Mouse (Mus musculus) ovary, adult 18-20 months (tissue): ENCODE measurements at regions not wholly inside any gene's neighbourhood (a gene's known extent, or its start where the extent isn't known, plus 50 kb on each side); places are given as distances from the start of the nearest gene placed in this dataset.
A peak's percentile ranks its signal among the peaks of the same experiment; 100 is the strongest.

Source experiments
- DNase-seq: peaks from one replicate; pipeline ENCODE4 v3.0.0; 2022; ENCODE audit warnings: low spot score, mixed read lengths

GRCm38 (mm10) chr13:101117311-101117710 is 284.1 kb upstream of the Slc30a5 start:
- no peak for DNase-seq

DNA sequence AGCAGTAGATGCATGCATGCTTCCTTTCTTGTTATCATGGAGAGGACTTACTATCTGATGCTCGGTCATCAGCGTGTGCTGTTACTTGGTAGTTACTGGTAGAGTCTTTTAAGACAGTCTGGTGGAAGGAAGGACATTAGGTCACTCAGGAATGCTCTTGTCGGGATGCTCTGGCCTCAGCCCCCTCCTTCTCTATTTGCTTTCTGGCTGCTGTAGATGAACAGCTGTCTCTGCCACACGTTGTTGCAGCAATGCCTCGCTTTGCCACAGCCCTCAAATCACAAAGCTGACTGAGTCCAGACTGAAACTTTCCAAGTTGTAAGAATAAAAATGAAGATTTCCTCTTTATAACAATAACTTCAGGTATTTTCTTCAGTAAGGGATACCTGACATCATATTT is 282.1 kb upstream of the Slc30a5 start:
- no peak for DNase-seq

GRCm38 (mm10) chr13:101112176-101112575 is 278.9 kb upstream of the Slc30a5 start:
- DNase-seq, result no peak

- DNase-seq, result no peak
Observed at GRCm38 (mm10) chr13:101111773-101112172, 278.5 kb upstream of the Slc30a5 start.

DNA sequence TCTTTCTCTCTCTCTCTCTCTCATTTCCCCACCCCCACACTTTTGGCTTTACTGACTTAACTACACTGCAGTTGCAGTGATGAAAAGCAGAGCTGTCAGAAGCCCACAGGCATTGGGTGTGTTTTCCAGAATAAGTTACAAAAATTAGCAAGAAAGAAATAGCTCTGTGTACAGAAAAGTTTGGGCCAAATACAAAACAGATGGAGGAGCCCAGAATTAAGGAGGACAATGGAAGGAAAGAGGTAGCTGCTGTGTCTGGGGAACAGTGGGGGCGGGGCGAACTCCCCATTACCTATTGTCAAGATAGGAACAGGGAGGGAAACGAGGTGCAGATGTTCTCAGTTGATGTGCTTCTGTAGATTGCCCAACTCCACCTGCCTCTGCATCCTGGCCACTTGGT is 267.4 kb upstream of the Slc30a5 start:
- DNase-seq, result no peak

DNA sequence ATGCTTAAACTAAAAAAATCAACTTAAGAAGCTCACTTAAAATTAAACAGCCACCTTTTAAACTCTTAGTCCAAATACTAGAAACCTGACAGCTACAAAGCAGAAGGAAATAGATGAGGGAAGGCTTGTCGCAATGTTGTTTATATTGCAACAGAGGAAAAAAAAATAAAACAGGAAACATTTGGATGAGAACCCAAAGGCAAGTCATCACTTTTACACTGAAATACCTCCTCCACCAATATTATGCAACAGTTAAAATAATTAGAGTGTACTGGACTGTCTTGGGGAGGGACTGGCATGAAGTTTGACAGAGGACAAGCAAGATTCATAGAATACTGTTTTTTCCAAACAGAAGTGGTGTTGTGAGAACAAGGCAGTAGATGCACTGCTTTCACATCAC is 263.6 kb upstream of the Slc30a5 start:
- DNase-seq, result no peak

DNA sequence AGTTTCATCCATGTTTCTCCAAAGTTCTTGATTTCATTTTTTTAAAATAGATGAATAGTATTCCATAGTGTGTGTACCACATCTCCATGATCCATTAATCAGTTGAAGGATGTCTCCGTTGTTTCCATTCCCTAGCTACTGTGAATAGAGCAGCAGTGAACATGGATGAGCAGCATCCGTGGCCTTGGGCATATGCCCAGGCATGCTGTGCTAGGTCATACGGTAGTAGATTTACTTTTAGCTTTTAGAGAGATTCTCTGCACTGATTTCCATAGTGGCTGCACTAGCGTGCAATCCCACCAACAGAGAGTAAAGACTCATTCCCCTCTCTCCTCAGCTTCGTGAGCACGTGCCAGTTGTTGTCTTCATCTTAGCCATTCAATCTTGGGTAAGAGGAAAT is 263.0 kb upstream of the Slc30a5 start:
- DNase-seq, result no peak

DNA sequence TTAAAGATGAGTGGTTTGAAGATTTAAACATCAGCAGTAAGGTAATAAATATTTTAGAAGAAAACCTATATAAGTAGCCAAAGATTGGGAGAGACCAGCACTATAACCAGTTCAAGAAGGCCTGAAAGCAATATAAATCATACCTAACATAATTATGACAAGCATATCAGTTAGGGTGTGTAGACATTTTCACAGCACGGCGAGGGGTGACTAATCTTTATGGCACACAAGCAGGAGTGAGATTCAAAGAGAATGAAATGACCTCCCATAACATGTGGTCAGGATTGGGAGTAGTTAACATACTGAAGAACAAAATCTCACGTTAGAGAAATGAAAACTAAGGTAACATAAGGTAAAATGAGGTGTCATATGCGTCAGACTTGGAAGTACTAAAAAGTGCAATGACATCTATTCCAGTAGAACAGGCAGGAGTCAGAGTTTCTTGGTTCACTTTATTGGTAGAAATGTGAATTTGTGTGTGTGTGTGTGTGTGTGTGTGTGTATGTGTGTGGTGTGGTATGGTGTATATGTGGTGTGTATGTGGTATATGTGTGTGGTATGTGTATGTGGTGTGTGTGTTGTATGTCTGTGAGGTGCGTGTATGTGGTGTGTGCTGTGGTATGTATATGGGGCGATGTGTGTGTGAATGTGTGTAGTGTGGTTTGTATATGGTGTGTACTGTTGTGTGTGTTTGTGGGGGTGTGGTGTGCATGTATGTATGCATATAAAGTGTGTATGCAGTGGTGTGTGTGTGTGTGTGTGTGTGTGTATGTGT is 262.0 kb upstream of the Slc30a5 start:
- DNase-seq, result no peak

- DNase-seq, result no peak
Observed at GRCm38 (mm10) chr13:101092743-101093131, 259.5 kb upstream of the Slc30a5 start.

DNA sequence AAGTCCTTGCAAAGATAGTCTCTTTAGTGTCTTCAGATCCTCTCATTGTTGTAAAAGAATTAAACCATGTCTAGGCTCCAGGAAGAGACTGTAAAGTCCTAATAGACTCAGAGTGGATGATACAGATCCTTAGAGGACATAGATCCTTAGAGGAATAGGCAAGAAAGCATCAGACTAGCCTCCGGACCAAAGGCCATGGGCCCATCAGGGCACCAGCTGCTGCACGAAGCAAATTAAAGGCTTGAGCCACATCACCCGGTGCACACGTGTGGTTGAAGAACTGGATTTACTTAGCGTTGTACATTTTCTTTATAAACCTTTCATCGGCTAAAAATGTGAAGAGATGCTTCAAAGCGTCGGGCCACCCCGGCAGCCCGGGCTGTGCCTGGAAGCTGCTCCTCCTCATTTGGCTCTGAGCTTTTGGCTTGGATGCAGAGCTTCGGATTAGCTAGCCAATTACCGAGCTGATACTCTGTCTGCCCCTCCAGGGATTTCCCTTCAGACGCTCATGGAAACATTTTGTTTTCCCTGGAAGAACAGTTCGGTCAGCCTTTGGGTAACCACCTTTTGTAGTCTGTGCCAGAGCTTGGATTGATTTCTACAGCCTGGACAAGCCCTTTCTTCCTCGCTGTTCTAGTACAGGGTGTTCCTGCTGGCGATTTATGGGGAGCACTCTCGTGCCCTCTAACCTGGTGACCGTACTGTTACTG is 259.0 kb upstream of the Slc30a5 start:
- peak; percentile 46 for DNase-seq

DNA sequence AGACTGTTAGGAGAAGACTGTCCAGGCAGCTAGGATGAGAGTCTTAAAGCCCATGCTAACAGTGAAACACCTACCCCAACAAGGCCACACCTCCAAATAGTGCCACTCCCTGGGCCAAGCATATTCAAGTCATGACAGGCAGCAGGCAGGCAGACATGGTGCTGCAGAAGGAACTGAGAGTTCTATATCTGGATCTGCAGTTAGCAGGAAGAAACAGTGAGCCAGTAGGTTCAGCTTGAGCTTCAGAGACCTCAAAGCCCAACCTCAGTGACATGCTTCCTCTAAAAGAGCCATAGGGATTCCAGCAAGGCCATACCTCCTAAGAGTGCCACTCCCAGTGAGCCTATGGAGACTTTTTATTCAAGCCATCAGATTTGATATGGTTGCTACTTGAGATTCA is 252.0 kb upstream of the Slc30a5 start:
- no peak for DNase-seq

DNA sequence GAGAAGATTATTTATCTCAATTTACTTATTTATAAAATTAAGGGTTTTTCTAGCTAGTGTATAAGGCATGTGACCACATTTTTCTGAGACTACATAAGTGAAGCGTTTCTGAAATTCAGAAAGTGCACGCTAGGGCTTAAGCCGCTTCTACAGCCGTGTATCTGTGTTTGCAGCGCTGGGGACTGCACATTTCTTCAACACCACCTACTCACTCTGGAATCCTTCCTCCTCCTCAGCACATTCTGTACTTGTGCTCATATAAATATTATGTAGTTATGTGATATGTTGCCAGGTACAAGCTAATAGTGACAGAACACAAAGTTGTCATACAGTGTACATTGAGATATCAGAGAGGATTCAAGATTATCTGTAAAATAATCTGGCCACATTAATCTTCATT is 251.0 kb upstream of the Slc30a5 start:
- no peak for DNase-seq

DNA sequence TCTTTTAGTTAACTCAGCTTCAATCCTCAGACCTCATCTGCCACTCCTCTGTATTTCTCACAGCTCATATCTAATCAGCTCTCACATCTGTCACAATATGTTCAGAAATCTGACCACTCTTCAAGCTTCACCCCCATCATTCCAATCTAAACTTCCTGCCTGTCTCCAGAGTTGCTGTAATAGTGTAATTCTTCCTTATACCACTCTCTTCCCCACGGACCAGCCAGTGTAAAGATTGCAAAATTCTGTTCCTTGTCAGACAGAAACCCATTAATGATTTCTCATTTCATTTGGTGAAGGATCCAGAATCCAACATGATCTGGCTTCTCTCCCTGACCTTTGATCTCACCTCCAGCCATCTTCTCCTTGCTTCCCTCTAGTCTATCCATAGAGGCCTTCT is 250.2 kb upstream of the Slc30a5 start:
- no peak for DNase-seq

GRCm38 (mm10) chr13:101068489-101068888 is 235.3 kb upstream of the Slc30a5 start:
- no peak for DNase-seq

DNA sequence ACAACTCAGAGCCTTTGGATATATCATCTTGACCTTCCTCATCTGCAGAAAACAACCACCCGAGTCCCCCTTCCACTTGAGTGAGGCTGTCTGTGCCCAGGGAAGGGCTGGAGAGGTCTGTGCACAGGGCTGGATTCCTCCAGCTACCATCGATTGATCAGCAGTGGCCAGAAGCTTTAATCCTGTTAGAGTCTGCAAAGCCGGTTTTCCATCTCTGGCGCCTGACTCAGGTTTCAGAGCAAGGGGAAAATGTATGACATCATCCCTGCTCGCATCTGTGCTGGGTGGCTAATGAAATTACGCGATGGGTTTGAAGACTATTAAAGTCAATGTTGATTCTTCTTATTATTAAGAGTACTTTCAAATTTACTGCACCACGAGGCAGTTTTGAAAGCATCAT is 229.4 kb upstream of the Slc30a5 start:
- no peak for DNase-seq

GRCm38 (mm10) chr13:101061233-101062144 is 228.3 kb upstream of the Slc30a5 start:
- no peak for DNase-seq

- DNase-seq, result no peak
Observed at GRCm38 (mm10) chr13:101049511-101049910, 216.3 kb upstream of the Slc30a5 start.

- DNase-seq, result no peak
Observed at GRCm38 (mm10) chr13:101032594-101032993, 199.4 kb upstream of the Slc30a5 start.

DNA sequence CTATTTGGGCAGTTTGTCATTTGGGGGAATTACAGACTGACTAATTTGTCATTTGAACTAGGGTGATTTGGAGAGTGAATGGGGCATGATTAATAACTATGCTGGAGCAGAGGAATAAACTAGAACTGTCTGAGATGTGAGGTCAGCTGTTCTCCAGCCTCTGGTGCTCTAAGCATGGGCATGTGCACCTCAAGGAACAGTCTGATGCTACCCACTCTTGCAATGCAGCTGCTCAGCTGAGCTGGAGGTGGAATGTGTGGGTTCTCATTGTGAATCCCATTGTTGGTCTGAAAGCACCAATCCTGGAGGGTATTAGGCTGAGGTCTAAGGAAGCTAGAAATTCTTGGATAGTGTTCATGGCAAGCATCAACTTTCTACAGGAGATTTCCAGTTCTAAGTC is 192.8 kb upstream of the Slc30a5 start:
- no peak for DNase-seq

DNA sequence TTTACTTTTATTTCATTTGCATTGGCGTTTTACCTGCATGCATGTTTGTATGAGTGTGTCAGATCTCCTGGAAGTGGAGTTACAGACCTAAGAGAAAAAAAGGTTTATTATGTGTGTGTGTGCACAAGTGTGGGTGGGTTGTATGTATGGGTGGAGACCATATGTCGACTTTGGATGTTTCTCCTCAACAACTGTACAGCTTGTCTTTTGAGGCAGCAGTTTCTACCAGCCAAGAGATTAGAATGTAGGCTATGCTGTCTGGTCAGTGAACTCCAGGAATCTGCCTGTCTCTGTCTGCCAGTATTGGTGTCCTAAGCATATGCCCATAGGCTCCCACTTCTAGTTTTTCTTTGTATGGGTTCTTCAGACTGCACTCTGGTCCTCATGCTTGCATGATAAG is 192.3 kb upstream of the Slc30a5 start:
- DNase-seq, result no peak

DNA sequence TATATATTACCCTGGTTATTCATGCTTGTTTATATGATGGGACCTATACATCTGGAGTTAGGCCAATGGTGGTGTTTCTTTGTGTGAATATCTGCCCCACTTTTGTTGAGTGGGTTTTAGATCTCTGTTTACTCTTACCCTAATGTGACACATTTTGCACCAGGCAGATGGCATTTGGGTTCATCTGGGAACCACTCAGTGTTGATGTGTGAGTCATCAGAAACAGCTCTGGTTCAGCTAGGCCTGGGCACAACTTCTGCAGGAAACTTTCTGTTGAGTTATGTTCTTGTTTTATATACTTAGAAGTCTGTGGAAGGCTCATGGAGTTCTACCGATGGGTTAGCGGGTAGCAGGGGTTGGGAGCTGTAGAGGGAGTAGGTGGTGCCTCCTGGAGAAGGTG is 191.7 kb upstream of the Slc30a5 start:
- no peak for DNase-seq

DNA sequence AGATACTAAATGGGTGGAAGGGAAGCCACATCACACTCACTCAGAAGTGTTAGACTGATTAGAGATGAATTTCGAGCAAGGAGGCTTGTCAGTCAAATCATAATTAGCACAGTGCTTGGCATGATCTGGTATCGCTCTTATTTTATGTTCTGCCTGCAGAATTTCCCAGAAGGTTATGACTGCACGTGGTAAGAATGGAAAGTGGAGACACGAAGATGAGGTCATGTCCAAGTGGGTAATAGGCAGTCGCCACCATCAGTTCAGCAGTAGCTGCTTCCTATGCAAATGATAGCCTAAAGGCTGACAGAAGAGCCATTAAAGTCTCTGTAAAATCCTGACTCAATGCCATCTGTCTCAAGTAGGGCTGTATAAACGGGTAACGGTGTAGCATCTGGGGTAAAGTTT is 186.0 kb upstream of the Slc30a5 start:
- no peak for DNase-seq

DNA sequence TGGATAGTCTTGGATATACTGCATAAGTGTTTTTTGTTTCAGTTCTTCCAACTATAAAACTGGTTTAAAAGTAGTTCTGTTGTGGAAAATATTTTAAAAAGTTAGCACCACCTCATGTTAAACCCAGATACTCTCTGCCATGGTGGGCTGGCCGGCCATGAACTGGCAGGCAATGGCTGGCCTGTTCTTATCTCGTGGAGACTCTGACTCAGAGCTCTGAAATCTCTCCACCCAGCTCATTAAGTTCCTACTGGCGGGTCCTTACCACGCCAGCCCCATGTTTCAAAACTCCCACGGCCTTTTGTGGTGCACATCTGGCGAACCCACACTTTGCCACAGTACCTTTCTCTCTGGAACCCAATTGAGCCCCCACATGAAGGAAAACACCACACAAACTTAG is 183.8 kb upstream of the Slc30a5 start:
- peak; percentile 5 for DNase-seq
